ENCODE assay signal across 8 mouse cellular contexts in the genomic region with DNA sequence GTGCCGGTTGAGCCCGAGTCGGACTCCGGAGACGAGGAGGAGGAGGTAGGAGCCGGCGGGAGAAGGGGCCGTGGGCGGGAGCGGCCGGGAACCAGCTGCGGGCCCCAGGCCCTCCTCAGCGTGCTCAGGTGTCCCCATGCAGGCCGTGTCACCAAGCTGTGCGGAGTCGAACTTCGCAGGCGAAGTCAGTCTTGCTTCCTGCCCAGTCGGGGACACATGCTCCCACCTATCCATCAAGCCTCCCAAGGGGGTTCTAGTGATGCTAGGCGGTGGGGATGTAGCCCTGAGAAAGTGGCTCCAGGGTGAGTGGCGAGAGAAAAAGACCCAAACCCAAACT. TPM values are rescaled to one million over a fixed set of nuclear protein-coding genes. Genes with fewer than 3 reads are reported as not detected.
DNase-seq lines count a peak whose midpoint lies in the region; ATAC-seq and TF ChIP-seq lines count a peak whose summit lies in the region.

No protein-coding gene starts in this region.

- peaks cover 19% of the 10 kb centered on the region for H3K36me3 ChIP-seq in kidney, embryonic 16.5 days (ENCODE audit: insufficient read depth, low read length)
- H3K36me3 ChIP-seq in hindbrain, embryonic 16.5 days (ENCODE audit: control insufficient read depth, insufficient read depth, low read length), result peaks cover 18% of the 10 kb centered on the region
- peaks cover 19% of the 10 kb centered on the region for H3K36me3 ChIP-seq in midbrain, postnatal 0 days (ENCODE audit: insufficient read depth, low read length)

- peak overlapping the region; percentile 93 for H3K4me2 ChIP-seq in kidney, embryonic 16.5 days (replicated peaks; ENCODE audit: low read depth, low read length)
- peak overlapping the region; percentile 93 for H3K4me2 ChIP-seq in hindbrain, embryonic 16.5 days (ENCODE audit: low read length)
- peak overlapping the region; percentile 94 for H3K4me2 ChIP-seq in midbrain, postnatal 0 days (ENCODE audit: low read depth, low read length, poor library complexity, severe bottlenecking)

- ATAC-seq in kidney, embryonic 16.5 days (ENCODE audit: low FRiP score, low TSS enrichment), result peak; percentile 81
- peak; percentile 79 for ATAC-seq in hindbrain, embryonic 16.5 days
- ATAC-seq in midbrain, postnatal 0 days (ENCODE audit: low FRiP score), result peak; percentile 62

- no peaks in the 10 kb centered on the region for H3K9me3 ChIP-seq in kidney, embryonic 16.5 days (ENCODE audit: low read length)
- H3K9me3 ChIP-seq in hindbrain, embryonic 16.5 days (ENCODE audit: control insufficient read depth, low read length), result no peaks in the 10 kb centered on the region
- no peaks in the 10 kb centered on the region for H3K9me3 ChIP-seq in midbrain, postnatal 0 days (ENCODE audit: low read length)

- no peaks in the 10 kb centered on the region for H3K27me3 ChIP-seq in kidney, embryonic 16.5 days (ENCODE audit: insufficient read depth, low read length)
- no peaks in the 10 kb centered on the region for H3K27me3 ChIP-seq in hindbrain, embryonic 16.5 days (replicated peaks; ENCODE audit: control insufficient read depth, insufficient read depth, low read length)
- H3K27me3 ChIP-seq in midbrain, postnatal 0 days (ENCODE audit: insufficient read depth, low read length), result no peaks in the 10 kb centered on the region

- no peak for TF ChIP-seq CTCF in midbrain, postnatal 0 days (IDR thresholded peaks at IDR 0.05)

- no peak for DNase-seq in kidney, postnatal 36 days
- no peak for DNase-seq in midbrain, postnatal 0 days (ENCODE audit: low spot score)
- no peak for DNase-seq in right cerebral cortex, adult 18-20 months
- no peak for DNase-seq in embryo, embryonic 10 days (ENCODE audit: low spot score)
- DNase-seq in urinary bladder, adult 2 months (ENCODE audit: low spot score), result no peak

- under 1% methylated on average over 21 of the region's 21 CpGs for WGBS in kidney, embryonic 16.5 days
- WGBS in hindbrain, embryonic 16.5 days, result 0% methylated on average over 21 of the region's 21 CpGs
- under 1% methylated on average over 21 of the region's 21 CpGs for WGBS in midbrain, postnatal 0 days

- peak overlapping the region; percentile 89 for H3K9ac ChIP-seq in kidney, embryonic 16.5 days (replicated peaks; ENCODE audit: low read length)
- peak overlapping the region; percentile 86 for H3K9ac ChIP-seq in hindbrain, embryonic 16.5 days (ENCODE audit: low read depth, low read length)
- peak overlapping the region; percentile 86 for H3K9ac ChIP-seq in midbrain, postnatal 0 days (replicated peaks; ENCODE audit: low read length, poor library complexity, severe bottlenecking)

- H3K27ac ChIP-seq in kidney, embryonic 16.5 days (ENCODE audit: low read length), result peak overlapping the region; percentile 44; the same call in 1 of the 2 replicates
- H3K27ac ChIP-seq in brown adipose tissue, adult 24 weeks (replicated peaks; ENCODE audit: low read depth, low read length), result no peak overlapping the region
- peak overlapping the region; percentile 66 for H3K27ac ChIP-seq in hindbrain, embryonic 16.5 days (ENCODE audit: low read depth, low read length)
- H3K27ac ChIP-seq in midbrain, postnatal 0 days (ENCODE audit: low read depth, low read length), result peak overlapping the region; percentile 71

- H3K4me3 ChIP-seq in kidney, embryonic 16.5 days (ENCODE audit: low read length), result peak overlapping the region; percentile 82
- peak overlapping the region; percentile 77 for H3K4me3 ChIP-seq in brown adipose tissue, adult 24 weeks (ENCODE audit: insufficient read depth, low read depth, low read length)
- peak overlapping the region; percentile 97 for H3K4me3 ChIP-seq in hindbrain, embryonic 16.5 days (ENCODE audit: low read length)
- H3K4me3 ChIP-seq in midbrain, postnatal 0 days (ENCODE audit: low read depth, low read length), result peak overlapping the region; percentile 88

- H3K4me1 ChIP-seq in kidney, embryonic 16.5 days (ENCODE audit: insufficient read depth, low read length), result peaks cover 17% of the 10 kb centered on the region
- H3K4me1 ChIP-seq in brown adipose tissue, adult 24 weeks (ENCODE audit: control insufficient read depth, insufficient read depth, insufficient read length, low read length), result 0 out of 2 replicates have a peak, but pooled peaks cover 3% of the 10 kb centered on the region
- peaks cover 12% of the 10 kb centered on the region for H3K4me1 ChIP-seq in hindbrain, embryonic 16.5 days (ENCODE audit: control insufficient read depth, insufficient read depth, low read depth, low read length)
- peaks cover 9% of the 10 kb centered on the region; the same call in 1 of the 2 replicates for H3K4me1 ChIP-seq in midbrain, postnatal 0 days (ENCODE audit: insufficient read depth, low read length)

RNA-seq across cellular contexts. Expression of gene Ddx27, which starts 0.4 kb away (rescaled TPM):
- 57.6 and 59.2 TPM in 2 replicates for polyA plus RNA-seq in kidney, embryonic 16.5 days (2015; fragmentation: Nextera tagmentation; extraction: Ambion mirVana)
- 16.1 and 20.4 TPM in 2 replicates for polyA plus RNA-seq in brown adipose tissue, adult 24 weeks (2012; ENCODE audit: insufficient read depth, insufficient read length, missing spikeins)
- polyA plus RNA-seq in hindbrain, embryonic 16.5 days (2015; fragmentation: Nextera tagmentation; extraction: Ambion mirVana), result 34.9 and 38.1 TPM in 2 replicates
- total RNA-seq in midbrain, postnatal 0 days (2014; rRNA removed), result 29.5 and 34.0 TPM in 2 replicates
- polyA plus RNA-seq in midbrain, postnatal 0 days (2015; fragmentation: Nextera tagmentation; extraction: Ambion mirVana), result 38.2 and 38.6 TPM in 2 replicates
- polyA plus RNA-seq in urinary bladder, adult 2 months (2012; rRNA removed), result 25.1 and 26.1 TPM in 2 replicates

RNA-seq across cellular contexts. Expression of gene Stau1, which starts 19.3 kb away (rescaled TPM):
- polyA plus RNA-seq in kidney, embryonic 16.5 days (2015; fragmentation: Nextera tagmentation; extraction: Ambion mirVana), result 92.0 and 98.8 TPM in 2 replicates
- 34.7 and 35.9 TPM in 2 replicates for polyA plus RNA-seq in brown adipose tissue, adult 24 weeks (2012; ENCODE audit: insufficient read depth, insufficient read length, missing spikeins)
- 104 and 113 TPM in 2 replicates for polyA plus RNA-seq in hindbrain, embryonic 16.5 days (2015; fragmentation: Nextera tagmentation; extraction: Ambion mirVana)
- 35.3 and 41.4 TPM in 2 replicates for total RNA-seq in midbrain, postnatal 0 days (2014; rRNA removed)
- polyA plus RNA-seq in midbrain, postnatal 0 days (2015; fragmentation: Nextera tagmentation; extraction: Ambion mirVana), result 88.5 and 96.8 TPM in 2 replicates
- 45.0 and 58.4 TPM in 2 replicates for polyA plus RNA-seq in urinary bladder, adult 2 months (2012; rRNA removed)

RNA-seq across cellular contexts. Expression of gene Znfx1, which starts 47.5 kb away (rescaled TPM):
- 11.8 TPM in 2 replicates for polyA plus RNA-seq in kidney, embryonic 16.5 days (2015; fragmentation: Nextera tagmentation; extraction: Ambion mirVana)
- polyA plus RNA-seq in brown adipose tissue, adult 24 weeks (2012; ENCODE audit: insufficient read depth, insufficient read length, missing spikeins), result 20.1 and 24.6 TPM in 2 replicates
- 6.8 and 7.6 TPM in 2 replicates for polyA plus RNA-seq in hindbrain, embryonic 16.5 days (2015; fragmentation: Nextera tagmentation; extraction: Ambion mirVana)
- total RNA-seq in midbrain, postnatal 0 days (2014; rRNA removed), result 28.4 and 32.2 TPM in 2 replicates
- polyA plus RNA-seq in midbrain, postnatal 0 days (2015; fragmentation: Nextera tagmentation; extraction: Ambion mirVana), result 4.7 and 6.0 TPM in 2 replicates
- polyA plus RNA-seq in urinary bladder, adult 2 months (2012; rRNA removed), result 18.0 and 31.0 TPM in 2 replicates
